Mouse (Mus musculus) midbrain, embryonic 13.5 days (tissue): Measurements from ENCODE around the gene Zfp507. TPM values are rescaled to one million over a fixed set of nuclear protein-coding genes. Genes with fewer than 3 reads are reported as not detected.

ENCODE experiments used
- ATAC-seq: fragments of 200-750 bp; cut with Nextera tagmentation; 2 replicates; pipeline ENCODE4 v1.8.0; 2017; ENCODE audit warnings: mild to moderate bottlenecking, moderate TSS enrichment, moderate library complexity
- H3K27ac ChIP-seq: fragments of 300-500 bp; sonication (generic); 2 replicates; pipeline ENCODE4 v1.5.1; 2015; ENCODE audit warnings: inconsistent platforms, mild to moderate bottlenecking, moderate library complexity
- H3K27me3 ChIP-seq: fragments of 300-500 bp; sonication (generic); 2 replicates; pipeline ENCODE4 v1.6.1; 2015; ENCODE audit warnings: mild to moderate bottlenecking, inconsistent platforms
- H3K36me3 ChIP-seq: fragments of 300-500 bp; sonication (generic); 2 replicates; pipeline ENCODE4 v1.6.1; 2015; ENCODE audit warnings: mild to moderate bottlenecking, inconsistent platforms
- H3K4me1 ChIP-seq: fragments of 300-500 bp; sonication (generic); replicated peaks from 2 replicates; pipeline ENCODE4 v1.6.1; 2015; ENCODE audit warnings: inconsistent platforms
- H3K4me2 ChIP-seq: fragments of 300-500 bp; sonication (generic); replicated peaks from 2 replicates; pipeline ENCODE4 v1.6.1; 2015; ENCODE audit warnings: moderate library complexity, mild to moderate bottlenecking, inconsistent platforms
- H3K4me3 ChIP-seq: fragments of 300-500 bp; sonication (generic); replicated peaks from 2 replicates; pipeline ENCODE4 v1.5.1; 2015; ENCODE audit warnings: mild to moderate bottlenecking, inconsistent platforms
- H3K9ac ChIP-seq: fragments of 300-500 bp; sonication (generic); replicated peaks from 2 replicates; pipeline ENCODE4 v1.6.1; 2015; ENCODE audit warnings: mild to moderate bottlenecking, inconsistent platforms
- H3K9me3 ChIP-seq: fragments of 300-500 bp; sonication (generic); 2 replicates; pipeline ENCODE4 v1.6.1; 2016; ENCODE audit warnings: mild to moderate bottlenecking, inconsistent platforms
- WGBS: fragments of 180-500 bp; shearing (Covaris S2); methylation state at CpG from one replicate; pipeline ENCODE4 v1.1.7; 2015; 5-methylcytosine and 5-hydroxymethylcytosine counted together
- polyA plus RNA-seq: library from polyadenylated mRNA; unstranded; fragments of >200 nt; fragmentation: Nextera tagmentation; extraction: Ambion mirVana; gene quantifications from 2 replicates; pipeline ENCODE4 v1.2.1, GENCODE M21; 2015

Zfp507 gene
- 15.2 and 18.3 TPM in 2 replicates for polyA plus RNA-seq

- peak; percentile 95 for ATAC-seq
- 21% methylated on average over 25 of the region's 26 CpGs for WGBS
- peak within 1 kb of the TSS; percentile 72 for H3K4me2 ChIP-seq
Measured at GRCm38 (mm10) chr7:35802906-35803595, at the start of gene Zfp507. Gene Zfp507, minus strand, starts transcription at chr7:35803003.

GRCm38 (mm10) chr7:35850426-35850825 lies 47.6 kb upstream of the Zfp507 start:
- Histone ChIP-seq H3K36me3 (no peaks in the 10 kb centered on the region), H3K4me2 (no peak overlapping the region), H3K9me3 (no peaks in the 10 kb centered on the region), H3K9ac (no peak overlapping the region), H3K27me3 (no peaks in the 10 kb centered on the region), H3K27ac (no peak overlapping the region), H3K4me3 (no peak overlapping the region), H3K4me1 (no peaks in the 10 kb centered on the region)
- ATAC-seq = no peak
- WGBS = 87% methylated on average over 5 of the region's 5 CpGs

More at GRCm38 (mm10) chr7:35802906-35803595, at the start of gene Zfp507:
- peaks cover 17% of the 10 kb centered on the region for H3K4me1 ChIP-seq
- peaks cover 23% of the 10 kb centered on the region for H3K36me3 ChIP-seq
- H3K27ac ChIP-seq = peak within 1 kb of the TSS; percentile 91
- no peaks in the 10 kb centered on the region for H3K9me3 ChIP-seq
- H3K9ac ChIP-seq = peak within 1 kb of the TSS; percentile 91
- no peaks in the 10 kb centered on the region for H3K27me3 ChIP-seq
- peak within 1 kb of the TSS; percentile 79 for H3K4me3 ChIP-seq

GRCm38 (mm10) chr7:35848526-35848925 lies 45.7 kb upstream of the Zfp507 start:
- Histone ChIP-seq H3K9me3 (no peaks in the 10 kb centered on the region), H3K36me3 (no peaks in the 10 kb centered on the region), H3K4me2 (no peak overlapping the region), H3K4me1 (no peaks in the 10 kb centered on the region), H3K9ac (no peak overlapping the region), H3K27ac (no peak overlapping the region), H3K27me3 (no peaks in the 10 kb centered on the region), H3K4me3 (no peak overlapping the region)
- ATAC-seq = no peak
- 63% methylated on average over 14 of the region's 14 CpGs for WGBS

- Histone ChIP-seq H3K4me3 (no peak overlapping the region), H3K9me3 (no peaks in the 10 kb centered on the region), H3K27ac (no peak overlapping the region), H3K9ac (no peak overlapping the region), H3K4me1 (0 out of 2 replicates have a peak, but pooled peaks cover 9% of the 10 kb centered on the region), H3K4me2 (no peak overlapping the region), H3K36me3 (no peaks in the 10 kb centered on the region), H3K27me3 (no peaks in the 10 kb centered on the region)
- WGBS = 87% methylated on average over 4 of the region's 4 CpGs
- no peak for ATAC-seq
Measured at GRCm38 (mm10) chr7:35840504-35840903, 37.7 kb upstream of the Zfp507 start.

GRCm38 (mm10) chr7:35836851-35837250 lies 34.0 kb upstream of the Zfp507 start:
- no peak for ATAC-seq
- H3K4me2 ChIP-seq = no peak overlapping the region
- H3K27ac ChIP-seq = no peak overlapping the region
- no peaks in the 10 kb centered on the region for H3K27me3 ChIP-seq
- H3K9me3 ChIP-seq = no peaks in the 10 kb centered on the region
- H3K4me3 ChIP-seq = no peak overlapping the region
- 88% methylated on average over 19 of the region's 19 CpGs for WGBS
- no peak overlapping the region for H3K9ac ChIP-seq
- no peaks in the 10 kb centered on the region for H3K36me3 ChIP-seq
- 0 out of 2 replicates have a peak, but pooled peaks cover 9% of the 10 kb centered on the region for H3K4me1 ChIP-seq

- Histone ChIP-seq H3K9ac (no peak overlapping the region), H3K27ac (no peak overlapping the region), H3K4me2 (no peak overlapping the region), H3K4me3 (no peak overlapping the region), H3K4me1 (0 out of 2 replicates have a peak, but pooled peaks cover 9% of the 10 kb centered on the region), H3K27me3 (no peaks in the 10 kb centered on the region), H3K36me3 (no peaks in the 10 kb centered on the region), H3K9me3 (no peaks in the 10 kb centered on the region)
- no peak for ATAC-seq
- WGBS = 84% methylated on average over 3 of the region's 3 CpGs
Measured at GRCm38 (mm10) chr7:35836415-35836814, 33.6 kb upstream of the Zfp507 start.

- H3K9me3 ChIP-seq = no peaks in the 10 kb centered on the region
- no peaks in the 10 kb centered on the region for H3K4me1 ChIP-seq
- H3K27ac ChIP-seq = no peak overlapping the region
- no peaks in the 10 kb centered on the region for H3K36me3 ChIP-seq
- no peak overlapping the region for H3K9ac ChIP-seq
- H3K27me3 ChIP-seq = no peaks in the 10 kb centered on the region
- H3K4me2 ChIP-seq = no peak overlapping the region
- no peak for ATAC-seq
- no peak overlapping the region for H3K4me3 ChIP-seq
- WGBS = 90% methylated on average over 7 of the region's 7 CpGs
Measured at GRCm38 (mm10) chr7:35830119-35830518, 27.3 kb upstream of the Zfp507 start.

- H3K4me1 ChIP-seq = no peaks in the 10 kb centered on the region
- no peak overlapping the region for H3K27ac ChIP-seq
- no peaks in the 10 kb centered on the region for H3K36me3 ChIP-seq
- H3K9ac ChIP-seq = no peak overlapping the region
- no peak for ATAC-seq
- H3K9me3 ChIP-seq = no peaks in the 10 kb centered on the region
- no peaks in the 10 kb centered on the region for H3K27me3 ChIP-seq
- no peak overlapping the region for H3K4me2 ChIP-seq
- H3K4me3 ChIP-seq = no peak overlapping the region
- whole genome bisulfite sequencing = 81% methylated on average over 12 of the region's 12 CpGs
Measured at GRCm38 (mm10) chr7:35823906-35824305, 21.1 kb upstream of the Zfp507 start.

- ATAC-seq = no peak
- Histone ChIP-seq H3K9ac (no peak overlapping the region), H3K27ac (no peak overlapping the region), H3K4me1 (no peaks in the 10 kb centered on the region), H3K9me3 (no peaks in the 10 kb centered on the region), H3K36me3 (no peaks in the 10 kb centered on the region), H3K27me3 (no peaks in the 10 kb centered on the region), H3K4me2 (no peak overlapping the region), H3K4me3 (no peak overlapping the region)
- 92% methylated on average over 17 of the region's 17 CpGs for WGBS
Measured at GRCm38 (mm10) chr7:35822320-35822719, 19.5 kb upstream of the Zfp507 start.

- H3K27me3 ChIP-seq = no peaks in the 10 kb centered on the region
- no peaks in the 10 kb centered on the region for H3K9me3 ChIP-seq
- no peak overlapping the region for H3K9ac ChIP-seq
- ATAC-seq = no peak
- H3K4me1 ChIP-seq = no peaks in the 10 kb centered on the region
- no peak overlapping the region for H3K4me2 ChIP-seq
- H3K36me3 ChIP-seq = no peaks in the 10 kb centered on the region
- 82% methylated on average over 5 of the region's 5 CpGs for WGBS
- no peak overlapping the region for H3K4me3 ChIP-seq
- H3K27ac ChIP-seq = no peak overlapping the region
Measured at GRCm38 (mm10) chr7:35821357-35821756, 18.6 kb upstream of the Zfp507 start.

GRCm38 (mm10) chr7:35819486-35819885 lies 16.7 kb upstream of the Zfp507 start:
- no peaks in the 10 kb centered on the region for H3K36me3 ChIP-seq
- no peaks in the 10 kb centered on the region for H3K27me3 ChIP-seq
- H3K27ac ChIP-seq = no peak overlapping the region
- WGBS = 83% methylated on average over 4 of the region's 4 CpGs
- H3K4me2 ChIP-seq = no peak overlapping the region
- no peaks in the 10 kb centered on the region for H3K9me3 ChIP-seq
- no peaks in the 10 kb centered on the region for H3K4me1 ChIP-seq
- ATAC-seq = no peak
- no peak overlapping the region for H3K4me3 ChIP-seq
- H3K9ac ChIP-seq = no peak overlapping the region

- ATAC-seq = no peak
Measured at GRCm38 (mm10) chr7:35814759-35815551, 12.2 kb upstream of the Zfp507 start.

More at GRCm38 (mm10) chr7:35814759-35815551, 12.2 kb upstream of the Zfp507 start:
- Histone ChIP-seq H3K9ac (no peak overlapping the region), H3K4me1 (no peaks in the 10 kb centered on the region), H3K9me3 (no peaks in the 10 kb centered on the region), H3K27me3 (no peaks in the 10 kb centered on the region), H3K36me3 (no peaks in the 10 kb centered on the region), H3K4me3 (no peak overlapping the region), H3K27ac (no peak overlapping the region), H3K4me2 (no peak overlapping the region)
- WGBS = 79% methylated on average over 12 of the region's 12 CpGs
